Mouse (Mus musculus) intestine, postnatal 0 days (tissue): ENCODE measurements at regions not wholly inside any gene's neighbourhood (a gene's known extent, or its start where the extent isn't known, plus 50 kb on each side); places are given as distances from the start of the nearest gene placed in this dataset.

Experiments used
- ATAC-seq: fragments of 200-750 bp; cut with Nextera tagmentation; 2 replicates; pipeline ENCODE4 v1.8.0; 2017; ENCODE audit warnings: mild to moderate bottlenecking, moderate TSS enrichment, moderate library complexity
- H3K27ac ChIP-seq: fragments of 300-500 bp; sonication (generic); 2 replicates; pipeline ENCODE4 v1.5.1; 2014; ENCODE audit warnings: mild to moderate bottlenecking, low read depth, low read length, moderate library complexity
- H3K27me3 ChIP-seq: fragments of 300-500 bp; sonication (generic); replicated peaks from 2 replicates; pipeline ENCODE4 v1.6.1; 2014; ENCODE audit warnings: low read length, mixed read lengths; ENCODE audit not compliant: control insufficient read depth, insufficient read depth
- H3K36me3 ChIP-seq: fragments of 300-500 bp; sonication (generic); 2 replicates; pipeline ENCODE4 v1.6.1; 2014; ENCODE audit warnings: mild to moderate bottlenecking, moderate library complexity; ENCODE audit not compliant: control insufficient read depth, insufficient read depth
- H3K4me1 ChIP-seq: fragments of 300-500 bp; sonication (generic); replicated peaks from 2 replicates; pipeline ENCODE4 v1.6.1; 2014; ENCODE audit warnings: antibody characterized with exemption, low read length, mixed read lengths; ENCODE audit not compliant: control insufficient read depth, insufficient read depth
- H3K4me2 ChIP-seq: fragments of 300-500 bp; sonication (generic); replicated peaks from 2 replicates; pipeline ENCODE4 v1.6.1; 2014; ENCODE audit warnings: low read depth, mild to moderate bottlenecking, moderate library complexity
- H3K4me3 ChIP-seq: fragments of 300-500 bp; sonication (generic); 2 replicates; pipeline ENCODE4 v1.5.1; 2014; ENCODE audit warnings: low read depth, low read length
- H3K9ac ChIP-seq: fragments of 300-500 bp; sonication (generic); 2 replicates; pipeline ENCODE4 v1.6.1; 2014; ENCODE audit warnings: mild to moderate bottlenecking, low read depth, low read length
- H3K9me3 ChIP-seq: fragments of 300-500 bp; sonication (generic); 2 replicates; pipeline ENCODE4 v1.6.1; 2016; ENCODE audit warnings: mixed run types; ENCODE audit not compliant: control insufficient read depth
- CTCF ChIP-seq: sonication (generic); IDR thresholded peaks from 2 replicates; pipeline ENCODE4 v1.5.1; 2016; ENCODE audit warnings: low read depth, mild to moderate bottlenecking, control low read depth, antibody characterized with exemption, moderate library complexity
- WGBS: fragments of 180-500 bp; shearing (Covaris S2); extraction: QIAGEN DNeasy Blood & Tissue Kit; methylation state at CpG from one replicate; pipeline ENCODE4 v1.1.7; 2014; 5-methylcytosine and 5-hydroxymethylcytosine counted together

DNA sequence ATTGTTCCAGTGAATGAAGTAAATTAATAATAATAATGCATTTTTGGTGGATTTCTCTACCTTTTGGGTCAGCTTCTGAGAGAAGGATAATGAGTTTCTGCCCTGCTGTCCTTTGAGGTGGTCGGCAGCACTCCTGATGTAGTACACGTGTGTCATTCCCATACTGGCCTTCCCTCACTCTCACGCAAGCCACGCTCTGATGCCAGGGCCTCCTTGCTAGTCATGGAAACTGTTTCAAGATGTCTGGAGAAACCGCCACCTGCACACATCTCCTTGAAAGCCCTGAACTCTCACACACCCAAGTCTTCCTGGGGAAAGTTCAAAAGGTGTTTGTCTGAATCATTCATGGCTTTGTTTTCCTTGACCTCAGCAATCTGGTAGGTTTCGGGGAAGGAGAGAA, 116.2 kb downstream of the Fam204a start:
- no peak for TF ChIP-seq CTCF
- 81% methylated on average over 6 of the region's 6 CpGs for WGBS
- no peaks in the 10 kb centered on the region for H3K36me3 ChIP-seq
- H3K4me3 ChIP-seq, result no peak overlapping the region
- no peaks in the 10 kb centered on the region for H3K9me3 ChIP-seq
- ATAC-seq, result no peak
- no peaks in the 10 kb centered on the region for H3K27me3 ChIP-seq
- H3K9ac ChIP-seq, result no peak overlapping the region
- no peaks in the 10 kb centered on the region for H3K4me1 ChIP-seq
- H3K27ac ChIP-seq, result no peak overlapping the region
- no peak overlapping the region for H3K4me2 ChIP-seq

DNA sequence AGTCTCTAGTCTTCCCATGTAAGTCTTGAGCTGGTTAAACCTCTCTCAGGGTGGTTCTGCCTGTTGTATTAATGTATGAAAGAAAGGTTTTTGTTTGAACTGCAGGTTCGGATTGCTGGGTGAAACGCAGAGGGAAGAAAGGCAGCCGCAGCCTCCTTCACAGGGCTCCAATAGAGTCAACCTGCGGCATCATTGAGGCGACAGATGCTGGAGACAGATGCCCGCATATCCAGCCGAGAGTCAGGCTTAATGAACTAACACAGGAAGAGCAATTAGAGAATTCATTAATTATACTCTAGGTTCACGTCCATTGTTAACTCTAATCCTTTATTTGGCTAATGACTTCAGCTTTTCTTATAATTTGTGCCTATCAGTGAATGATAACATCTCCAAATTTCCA, 117.0 kb downstream of the Fam204a start:
- no peak for ATAC-seq
- H3K4me1 ChIP-seq, result no peaks in the 10 kb centered on the region
- no peaks in the 10 kb centered on the region for H3K9me3 ChIP-seq
- no peak overlapping the region for H3K4me3 ChIP-seq
- H3K4me2 ChIP-seq, result no peak overlapping the region
- no peak overlapping the region for H3K9ac ChIP-seq
- no peaks in the 10 kb centered on the region for H3K36me3 ChIP-seq
- H3K27me3 ChIP-seq, result no peaks in the 10 kb centered on the region
- no peak overlapping the region for H3K27ac ChIP-seq
- no peak for TF ChIP-seq CTCF
- 82% methylated on average over 8 of the region's 8 CpGs for WGBS

DNA sequence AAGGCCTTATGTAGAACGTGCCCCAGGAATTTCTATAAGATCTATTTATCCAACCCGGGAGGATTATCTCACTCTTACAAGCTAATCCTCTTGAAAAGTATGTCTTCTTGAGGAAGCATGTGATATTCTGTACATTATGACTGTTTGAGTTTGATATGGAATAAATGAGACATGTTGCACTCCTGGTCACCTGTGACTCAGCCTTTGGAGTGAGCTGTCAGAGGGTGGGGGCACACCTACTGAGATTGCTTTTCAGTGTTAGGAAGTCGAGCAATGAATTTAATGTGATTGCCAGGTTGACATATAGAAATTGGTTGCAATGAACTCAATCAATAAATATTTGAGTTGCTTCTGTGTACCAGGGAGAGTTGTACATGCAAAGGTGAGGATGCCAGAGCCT, 128.6 kb downstream of the Fam204a start:
- no peaks in the 10 kb centered on the region for H3K27me3 ChIP-seq
- TF ChIP-seq CTCF, result no peak
- H3K4me3 ChIP-seq, result no peak overlapping the region
- H3K9ac ChIP-seq, result no peak overlapping the region
- no peaks in the 10 kb centered on the region for H3K36me3 ChIP-seq
- 59% methylated on average over 3 of the region's 3 CpGs for WGBS
- H3K4me2 ChIP-seq, result no peak overlapping the region
- H3K9me3 ChIP-seq, result no peaks in the 10 kb centered on the region
- no peak for ATAC-seq
- H3K27ac ChIP-seq, result no peak overlapping the region
- no peaks in the 10 kb centered on the region for H3K4me1 ChIP-seq

DNA sequence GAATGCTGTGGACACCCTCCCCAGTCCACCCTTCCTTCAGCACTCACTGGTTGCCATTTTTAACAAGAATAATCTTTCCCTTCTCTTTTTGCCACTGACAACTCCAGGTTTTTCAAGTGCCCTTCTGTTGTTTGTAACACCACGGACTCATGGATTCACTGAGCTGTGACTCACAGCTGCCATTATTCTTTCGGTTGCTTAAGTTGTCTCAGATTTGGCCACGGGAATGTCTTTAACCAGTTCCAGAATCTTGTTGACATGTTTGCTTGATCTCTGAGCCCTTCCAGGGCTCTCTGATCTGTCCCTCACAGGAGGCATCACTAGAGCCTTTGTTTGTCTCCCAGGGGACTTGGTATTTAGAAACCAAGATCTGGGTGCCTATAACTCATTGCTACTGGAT, 131.5 kb upstream of the Rab11fip2 start:
- no peaks in the 10 kb centered on the region for H3K9me3 ChIP-seq
- no peak overlapping the region for H3K27ac ChIP-seq
- no peaks in the 10 kb centered on the region for H3K27me3 ChIP-seq
- H3K4me3 ChIP-seq, result no peak overlapping the region
- no peaks in the 10 kb centered on the region for H3K4me1 ChIP-seq
- H3K36me3 ChIP-seq, result no peaks in the 10 kb centered on the region
- H3K4me2 ChIP-seq, result no peak overlapping the region
- no peak for TF ChIP-seq CTCF
- no peak overlapping the region for H3K9ac ChIP-seq
- ATAC-seq, result no peak
- WGBS, result 62% methylated on average over 3 of the region's 3 CpGs

DNA sequence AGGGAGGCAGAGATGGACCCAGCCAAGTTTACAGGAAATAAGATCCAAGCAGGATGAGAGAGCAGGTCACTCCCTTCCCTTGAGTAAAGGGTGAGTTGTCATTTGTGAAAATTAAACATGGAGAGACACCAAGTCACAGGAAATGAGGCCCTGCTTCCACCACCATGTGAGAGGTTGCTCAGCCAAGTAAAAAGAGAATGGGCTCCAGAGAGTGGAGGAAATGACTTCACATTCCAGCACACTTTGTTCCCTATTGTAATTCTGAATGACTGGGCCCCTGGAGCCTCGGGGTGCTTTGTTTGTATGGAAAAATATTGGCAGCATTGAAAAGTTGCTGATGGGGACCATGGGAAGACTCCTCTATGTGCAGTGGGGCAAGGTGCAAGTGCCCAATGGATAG, 129.9 kb upstream of the Rab11fip2 start:
- Histone ChIP-seq H3K36me3 (no peaks in the 10 kb centered on the region), H3K9me3 (no peaks in the 10 kb centered on the region), H3K4me3 (no peak overlapping the region), H3K27ac (no peak overlapping the region), H3K27me3 (no peaks in the 10 kb centered on the region), H3K4me1 (no peaks in the 10 kb centered on the region), H3K4me2 (no peak overlapping the region), H3K9ac (no peak overlapping the region)
- no peak for ATAC-seq
- no peak for TF ChIP-seq CTCF
- WGBS, result 54% methylated on average over 1 of the region's 1 CpGs

DNA sequence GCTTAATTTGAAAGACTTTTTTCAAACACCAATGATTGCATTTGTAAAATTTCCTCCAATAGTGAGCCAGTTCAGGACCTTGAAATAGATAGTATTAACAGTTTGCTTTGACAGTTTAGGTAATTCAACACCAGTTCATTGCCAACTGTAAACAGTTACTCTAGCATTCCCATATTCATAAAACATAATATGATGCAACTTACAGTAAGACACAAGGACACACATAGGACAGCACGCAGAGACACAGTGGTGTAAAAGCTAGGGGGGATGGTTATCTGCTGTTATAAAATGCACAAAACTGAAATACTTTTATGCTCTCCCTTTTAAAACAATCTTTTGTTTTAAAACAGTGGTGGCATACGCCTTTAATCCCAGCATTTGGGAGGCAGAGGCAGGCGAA, 122.7 kb upstream of the Rab11fip2 start:
- Histone ChIP-seq H3K27me3 (no peaks in the 10 kb centered on the region), H3K4me3 (no peak overlapping the region), H3K4me1 (no peaks in the 10 kb centered on the region), H3K4me2 (no peak overlapping the region), H3K36me3 (no peaks in the 10 kb centered on the region), H3K9ac (no peak overlapping the region), H3K27ac (no peak overlapping the region), H3K9me3 (no peaks in the 10 kb centered on the region)
- no peak for ATAC-seq
- TF ChIP-seq CTCF, result no peak
- WGBS, result 87% methylated on average over 3 of the region's 3 CpGs

DNA sequence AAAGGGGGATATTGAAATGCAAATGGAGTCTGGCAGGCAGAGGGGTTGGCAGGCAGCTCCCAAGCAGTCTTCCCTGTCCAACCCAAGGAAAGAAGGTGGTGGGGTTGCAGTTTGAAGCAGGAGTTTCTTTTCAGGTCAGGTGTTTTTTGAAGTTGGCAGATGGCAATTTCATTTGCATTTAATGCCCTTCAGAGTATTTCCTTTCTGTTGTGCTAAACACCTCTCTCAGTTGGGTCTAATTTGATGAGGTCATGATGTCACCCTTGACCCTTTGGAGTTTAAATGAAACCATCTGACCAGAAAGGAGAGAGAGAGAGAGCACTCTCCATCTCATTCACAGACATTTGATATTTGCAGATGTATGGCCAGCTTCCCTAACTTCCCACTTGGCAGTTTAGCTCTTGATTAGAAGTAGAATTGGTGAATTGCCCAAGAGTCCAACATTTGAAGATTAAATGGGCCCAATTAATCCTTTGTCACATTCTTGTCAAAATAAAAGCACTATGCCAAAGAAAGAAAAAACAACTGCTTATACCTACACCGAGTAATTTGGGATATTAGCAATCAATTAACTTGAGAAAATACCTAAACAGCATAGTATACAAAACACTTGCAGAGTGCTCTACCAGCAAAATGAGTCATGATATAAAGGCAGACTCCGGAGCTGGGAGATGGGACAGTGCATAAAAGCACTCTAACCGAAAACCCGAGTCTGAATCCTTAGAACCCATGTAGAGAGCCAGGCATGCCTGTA, 111.8 kb upstream of the Rab11fip2 start:
- WGBS, result 81% methylated on average over 4 of the region's 4 CpGs
- H3K4me1 ChIP-seq, result no peaks in the 10 kb centered on the region
- no peak for ATAC-seq
- no peak overlapping the region for H3K27ac ChIP-seq
- H3K9ac ChIP-seq, result no peak overlapping the region
- no peaks in the 10 kb centered on the region for H3K36me3 ChIP-seq
- no peaks in the 10 kb centered on the region for H3K9me3 ChIP-seq
- no peak overlapping the region for H3K4me3 ChIP-seq
- TF ChIP-seq CTCF, result no peak
- H3K27me3 ChIP-seq, result no peaks in the 10 kb centered on the region
- H3K4me2 ChIP-seq, result no peak overlapping the region
